Mouse (Mus musculus) hindbrain, embryonic 10.5 days (tissue): Measurements from ENCODE around the gene Gm37419. TPM values are rescaled to one million over a fixed set of nuclear protein-coding genes. Genes with fewer than 3 reads are reported as not detected.

ENCODE experiments used
- DNase-seq: peaks from one replicate; pipeline ENCODE4 v3.0.0-alpha.2; 2017; ENCODE audit warnings: low spot score
- H3K27ac ChIP-seq: fragments of 300-500 bp; sonication (generic); 2 replicates; pipeline ENCODE4 v1.5.1; 2016; ENCODE audit warnings: mild to moderate bottlenecking, moderate library complexity
- H3K27me3 ChIP-seq: fragments of 300-500 bp; sonication (generic); 2 replicates; pipeline ENCODE4 v1.6.1; 2016; ENCODE audit warnings: mild to moderate bottlenecking; ENCODE audit not compliant: poor library complexity, insufficient read depth, severe bottlenecking
- H3K36me3 ChIP-seq: fragments of 300-500 bp; sonication (generic); 2 replicates; pipeline ENCODE4 v1.6.1; 2016; ENCODE audit warnings: mild to moderate bottlenecking, moderate library complexity
- H3K4me1 ChIP-seq: fragments of 300-500 bp; sonication (generic); replicated peaks from 2 replicates; pipeline ENCODE4 v1.6.1; 2016; ENCODE audit warnings: mild to moderate bottlenecking
- H3K4me3 ChIP-seq: fragments of 300-500 bp; sonication (generic); 2 replicates; pipeline ENCODE4 v1.5.1; 2016; ENCODE audit warnings: mild to moderate bottlenecking, moderate library complexity
- H3K9me3 ChIP-seq: fragments of 300-500 bp; sonication (generic); 2 replicates; pipeline ENCODE4 v1.6.1; 2016; ENCODE audit warnings: mild to moderate bottlenecking, moderate library complexity
- WGBS: fragments of 180-500 bp; shearing (Covaris S2); methylation state at CpG from one replicate; pipeline ENCODE4 v1.1.7; 2016; 5-methylcytosine and 5-hydroxymethylcytosine counted together
- polyA plus RNA-seq: library from polyadenylated mRNA; unstranded; fragments of >200 nt; fragmentation: Nextera tagmentation; extraction: Ambion mirVana; gene quantifications from 2 replicates; pipeline ENCODE4 v1.2.1, GENCODE M21; 2016

Gm37419 gene
- polyA plus RNA-seq, 1 experiment from 2014 or later: not detected

DNA sequence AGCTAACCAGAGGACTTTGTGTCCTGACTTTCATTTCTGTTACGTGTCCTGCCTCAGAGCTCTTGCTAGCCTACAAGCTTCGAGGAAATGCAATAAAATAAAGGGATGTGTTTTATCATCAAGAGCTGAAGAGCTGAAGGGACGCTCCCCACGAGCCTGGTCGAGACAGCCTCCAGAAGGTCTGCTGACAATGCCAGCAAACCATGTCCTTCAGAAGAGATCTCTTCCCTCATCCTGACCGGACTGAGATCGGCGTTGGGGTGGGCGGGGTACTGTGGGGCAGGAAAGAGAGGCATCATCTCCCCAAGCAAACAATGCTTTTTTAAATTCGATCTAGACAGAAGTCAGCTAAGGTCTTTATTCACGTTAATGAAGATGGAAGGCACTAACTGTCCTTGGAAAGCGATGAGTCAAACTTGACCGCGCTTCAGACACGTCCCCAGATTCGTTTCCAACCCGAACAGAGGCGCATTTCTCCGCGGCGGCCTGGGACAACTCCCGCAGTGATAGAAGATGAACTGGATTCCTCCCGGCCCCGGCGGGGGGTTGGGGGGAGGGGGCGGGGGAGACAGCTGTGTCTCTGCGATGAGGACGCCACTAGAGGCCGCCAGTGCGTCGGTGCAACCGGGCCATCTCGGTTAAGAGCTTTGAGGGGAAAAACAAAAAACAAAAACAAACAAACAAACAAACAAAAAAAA, 5.2 kb upstream of the Gm37419 start:
- peak; percentile 79 for DNase-seq
- Histone ChIP-seq H3K27me3 (peaks cover 71% of the 10 kb centered on the region), H3K36me3 (no peaks in the 10 kb centered on the region), H3K9me3 (no peaks in the 10 kb centered on the region), H3K4me3 (peak overlapping the region; percentile 53), H3K27ac (0 out of 2 replicates have a peak overlapping the region, but pooled peaks have one; percentile 54), H3K4me1 (peaks cover 62% of the 10 kb centered on the region)
- 1% methylated on average over 33 of the region's 33 CpGs for WGBS

DNA sequence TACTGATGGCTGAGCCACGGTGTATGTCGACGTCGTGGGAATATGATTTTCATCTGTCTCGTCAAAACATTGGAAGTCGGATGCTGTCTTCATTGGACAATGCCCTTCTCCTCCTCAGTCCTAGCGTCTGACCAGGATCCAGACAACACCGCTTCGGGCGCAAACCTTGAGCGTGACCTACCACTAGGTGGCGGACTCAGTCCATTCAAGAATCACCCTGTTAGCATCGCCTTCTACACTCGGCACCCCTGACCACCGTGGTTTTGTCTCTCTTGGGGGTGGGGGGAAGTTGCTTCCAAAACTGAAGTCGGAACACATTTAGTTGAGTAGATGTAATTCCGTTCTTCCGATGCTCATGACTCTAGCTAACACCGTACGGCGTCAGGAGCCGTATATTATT, 4.1 kb upstream of the Gm37419 start:
- Histone ChIP-seq H3K4me1 (peaks cover 62% of the 10 kb centered on the region), H3K27me3 (peaks cover 68% of the 10 kb centered on the region), H3K27ac (no peak overlapping the region), H3K9me3 (no peaks in the 10 kb centered on the region), H3K4me3 (peak overlapping the region; percentile 52), H3K36me3 (no peaks in the 10 kb centered on the region)
- WGBS: 2% methylated on average over 22 of the region's 22 CpGs
- peak; percentile 89 for DNase-seq

DNA sequence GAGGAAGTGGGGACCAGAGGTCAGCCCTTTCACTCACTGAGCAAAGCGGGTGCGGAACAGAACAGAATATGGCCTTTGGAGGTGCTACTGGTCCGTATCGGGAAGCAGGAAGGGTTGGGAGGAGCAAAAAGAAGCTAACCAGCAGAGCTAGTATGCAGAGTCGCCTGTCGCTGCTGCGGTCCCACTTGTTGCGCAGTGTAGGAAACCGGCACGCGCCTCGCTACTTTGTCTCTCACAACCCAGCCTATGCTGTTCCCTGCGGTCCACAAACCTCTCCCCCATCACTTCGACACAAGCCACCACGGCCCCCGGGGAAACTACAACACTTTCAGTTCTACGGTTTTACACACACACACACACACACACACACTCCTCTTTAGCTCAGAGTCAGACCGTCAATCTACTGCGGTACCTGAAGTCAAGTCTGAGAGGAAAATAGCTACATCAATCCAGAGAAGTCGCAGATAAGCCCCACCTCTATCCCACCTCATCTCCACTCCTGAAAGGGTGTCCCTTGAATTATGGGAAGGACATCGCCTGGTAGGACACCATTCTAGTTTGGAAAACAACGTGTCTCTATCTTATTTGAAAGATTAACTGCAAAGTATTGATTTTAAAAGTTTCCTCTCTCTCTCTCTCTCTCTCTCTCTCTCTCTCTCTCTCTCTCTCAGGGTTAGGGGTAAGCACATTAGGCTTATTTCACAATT, 3.4 kb upstream of the Gm37419 start:
- H3K4me1 ChIP-seq: peaks cover 68% of the 10 kb centered on the region
- WGBS: 2% methylated on average over 22 of the region's 22 CpGs
- no peaks in the 10 kb centered on the region for H3K36me3 ChIP-seq
- H3K4me3 ChIP-seq: peak overlapping the region; percentile 52
- peak overlapping the region; percentile 23; the same call in 1 of the 2 replicates for H3K27ac ChIP-seq
- peaks cover 62% of the 10 kb centered on the region for H3K27me3 ChIP-seq
- no peaks in the 10 kb centered on the region for H3K9me3 ChIP-seq
- peak; percentile 49 for DNase-seq

DNA sequence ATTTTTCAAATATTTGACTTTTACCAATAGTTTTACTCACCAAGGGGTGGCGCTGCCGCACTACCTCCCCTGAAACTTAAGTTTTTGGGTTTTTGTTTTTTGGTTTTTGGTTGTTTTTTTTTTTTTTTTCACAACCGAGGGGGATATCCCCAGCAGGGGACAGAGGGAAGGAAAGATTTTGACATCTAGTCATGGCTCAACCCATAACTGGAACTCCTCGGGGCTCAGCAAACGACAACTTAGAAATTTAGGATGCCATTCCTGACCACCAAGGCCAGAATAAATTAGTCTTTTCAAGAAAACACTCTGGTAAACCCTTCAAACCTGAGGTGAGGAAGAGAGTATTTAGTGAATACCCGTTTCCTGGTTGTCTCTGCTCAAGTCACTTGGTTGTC, 2.8 kb upstream of the Gm37419 start:
- no peak for DNase-seq
- H3K4me3 ChIP-seq: peak overlapping the region; percentile 52; the same call in 1 of the 2 replicates

DNA sequence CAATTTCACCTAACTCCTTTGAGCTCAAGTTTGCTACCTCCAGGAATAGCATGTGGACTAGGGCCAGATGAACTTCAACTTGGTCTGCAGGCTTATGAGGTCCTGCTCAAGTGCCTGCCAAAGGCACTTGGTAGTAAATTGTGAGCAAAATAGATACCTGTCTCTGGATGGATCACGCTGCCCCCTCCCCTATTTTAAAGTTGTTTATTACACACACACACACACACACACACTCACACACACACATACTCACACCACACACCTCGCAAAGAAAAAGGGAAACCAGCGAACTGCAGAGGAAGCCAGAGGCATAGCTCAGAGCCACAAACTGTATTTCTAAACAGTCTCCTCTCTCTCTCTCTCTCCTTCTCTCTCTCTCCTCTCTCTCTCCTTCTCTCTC, 2.1 kb upstream of the Gm37419 start:
- Histone ChIP-seq H3K27me3 (peaks cover 59% of the 10 kb centered on the region), H3K4me3 (peak overlapping the region; percentile 78; the same call in 1 of the 2 replicates), H3K4me1 (peaks cover 62% of the 10 kb centered on the region), H3K9me3 (no peaks in the 10 kb centered on the region), H3K36me3 (no peaks in the 10 kb centered on the region), H3K27ac (no peak overlapping the region)
- WGBS: 5% methylated on average over 3 of the region's 3 CpGs
- DNase-seq: no peak

More for the DNA sequence above, 2.8 kb upstream of the Gm37419 start:
- 4% methylated on average over 6 of the region's 6 CpGs for WGBS
- no peaks in the 10 kb centered on the region for H3K9me3 ChIP-seq
- no peaks in the 10 kb centered on the region for H3K36me3 ChIP-seq
- H3K27ac ChIP-seq: no peak overlapping the region
- H3K4me1 ChIP-seq: peaks cover 69% of the 10 kb centered on the region
- peaks cover 62% of the 10 kb centered on the region for H3K27me3 ChIP-seq

DNA sequence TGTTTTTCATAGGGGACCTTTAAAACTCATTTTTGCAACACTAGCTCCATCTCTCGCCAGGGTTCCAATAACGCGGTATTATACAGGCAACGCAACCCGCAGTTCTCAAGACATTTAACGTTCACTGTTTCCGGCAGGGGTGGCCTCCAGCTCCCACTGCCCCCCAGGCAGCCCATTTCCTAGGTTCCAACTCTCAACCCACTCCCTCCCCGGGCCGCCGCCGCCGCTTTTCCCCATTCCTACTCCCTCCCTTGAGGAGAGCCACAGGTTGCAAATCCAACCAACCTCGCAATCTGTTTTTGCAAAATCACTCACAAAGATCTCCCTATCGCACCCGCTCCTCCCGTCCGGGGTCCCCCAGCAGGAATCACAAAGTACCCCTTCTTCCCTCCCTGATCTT, 1.4 kb upstream of the Gm37419 start:
- Histone ChIP-seq H3K4me3 (peak overlapping the region; percentile 78), H3K4me1 (peaks cover 55% of the 10 kb centered on the region), H3K36me3 (no peaks in the 10 kb centered on the region), H3K27me3 (peaks cover 52% of the 10 kb centered on the region), H3K27ac (no peak overlapping the region; the same call in 1 of the 2 replicates), H3K9me3 (no peaks in the 10 kb centered on the region)
- whole genome bisulfite sequencing: under 1% methylated on average over 17 of the region's 17 CpGs
- peak; percentile 50 for DNase-seq

DNA sequence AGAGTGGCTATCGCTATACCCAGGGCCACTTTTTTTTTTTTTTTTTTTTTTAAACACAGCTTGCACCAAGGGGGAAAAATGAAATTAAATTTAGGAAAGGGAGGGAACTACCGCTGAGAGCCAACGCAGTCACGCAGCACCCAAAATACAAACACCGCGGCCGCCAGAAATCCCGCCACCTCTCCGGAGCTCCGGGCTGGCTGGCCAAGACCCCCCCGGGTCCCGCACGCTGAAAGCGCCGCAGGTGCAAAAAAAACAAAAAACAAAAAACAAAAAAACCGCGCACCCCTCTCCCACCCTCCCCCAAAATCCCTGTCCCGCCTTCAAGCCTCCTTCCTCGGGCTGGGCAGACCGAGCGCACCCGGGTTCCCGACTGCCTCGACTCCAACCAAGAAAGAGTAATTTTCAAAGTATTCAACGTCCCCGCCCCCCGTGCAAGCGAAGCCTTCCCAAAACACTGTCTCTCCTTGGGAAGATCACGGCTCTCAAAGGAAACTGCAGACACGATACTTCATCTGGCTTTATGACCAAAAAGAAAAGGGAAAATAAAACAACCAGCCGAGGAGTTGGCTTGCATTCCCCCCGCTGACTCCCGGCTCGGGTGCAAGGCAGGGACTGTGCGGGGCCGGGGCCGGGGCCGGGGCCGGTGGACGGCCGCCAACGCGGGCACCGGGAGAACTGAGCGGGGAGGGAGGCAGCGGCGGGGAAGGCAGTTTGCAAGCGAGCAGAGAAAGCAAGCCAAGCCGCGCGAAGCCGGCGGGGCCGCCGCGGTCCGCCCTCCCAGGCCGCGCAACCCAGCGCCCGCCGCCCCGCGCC, 733 bp upstream of the Gm37419 start:
- peaks cover 51% of the 10 kb centered on the region for H3K4me1 ChIP-seq

DNA sequence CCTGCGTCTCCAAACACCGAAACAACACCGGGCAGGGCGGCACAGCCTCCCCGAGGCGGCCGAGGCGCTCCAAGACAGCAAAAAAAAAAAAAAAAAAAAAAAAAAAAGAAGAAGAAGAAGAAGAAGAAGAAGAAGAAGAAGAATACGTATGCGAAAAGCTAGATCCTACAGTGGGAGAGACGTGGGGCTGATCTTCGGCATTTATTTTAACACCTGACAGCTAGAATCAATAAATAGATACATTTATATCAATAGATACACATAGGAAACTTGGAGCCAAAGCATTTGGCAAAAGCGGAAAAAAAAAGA, 171 bp upstream of the Gm37419 start:
- 0% methylated on average over 12 of the region's 13 CpGs for WGBS
- Histone ChIP-seq H3K4me3 (peak overlapping the region; percentile 78), H3K27me3 (peaks cover 52% of the 10 kb centered on the region), H3K27ac (peak overlapping the region; percentile 99), H3K9me3 (no peaks in the 10 kb centered on the region), H3K36me3 (no peaks in the 10 kb centered on the region), H3K4me1 (peaks cover 45% of the 10 kb centered on the region)
- DNase-seq: no peak

More for the DNA sequence above, 733 bp upstream of the Gm37419 start:
- DNase-seq: peak; percentile 71
- under 1% methylated on average over 64 of the region's 64 CpGs for WGBS
- H3K9me3 ChIP-seq: no peaks in the 10 kb centered on the region
- H3K27me3 ChIP-seq: peaks cover 52% of the 10 kb centered on the region
- no peaks in the 10 kb centered on the region for H3K36me3 ChIP-seq
- H3K27ac ChIP-seq: peak overlapping the region; percentile 99
- H3K4me3 ChIP-seq: peak overlapping the region; percentile 78

DNA sequence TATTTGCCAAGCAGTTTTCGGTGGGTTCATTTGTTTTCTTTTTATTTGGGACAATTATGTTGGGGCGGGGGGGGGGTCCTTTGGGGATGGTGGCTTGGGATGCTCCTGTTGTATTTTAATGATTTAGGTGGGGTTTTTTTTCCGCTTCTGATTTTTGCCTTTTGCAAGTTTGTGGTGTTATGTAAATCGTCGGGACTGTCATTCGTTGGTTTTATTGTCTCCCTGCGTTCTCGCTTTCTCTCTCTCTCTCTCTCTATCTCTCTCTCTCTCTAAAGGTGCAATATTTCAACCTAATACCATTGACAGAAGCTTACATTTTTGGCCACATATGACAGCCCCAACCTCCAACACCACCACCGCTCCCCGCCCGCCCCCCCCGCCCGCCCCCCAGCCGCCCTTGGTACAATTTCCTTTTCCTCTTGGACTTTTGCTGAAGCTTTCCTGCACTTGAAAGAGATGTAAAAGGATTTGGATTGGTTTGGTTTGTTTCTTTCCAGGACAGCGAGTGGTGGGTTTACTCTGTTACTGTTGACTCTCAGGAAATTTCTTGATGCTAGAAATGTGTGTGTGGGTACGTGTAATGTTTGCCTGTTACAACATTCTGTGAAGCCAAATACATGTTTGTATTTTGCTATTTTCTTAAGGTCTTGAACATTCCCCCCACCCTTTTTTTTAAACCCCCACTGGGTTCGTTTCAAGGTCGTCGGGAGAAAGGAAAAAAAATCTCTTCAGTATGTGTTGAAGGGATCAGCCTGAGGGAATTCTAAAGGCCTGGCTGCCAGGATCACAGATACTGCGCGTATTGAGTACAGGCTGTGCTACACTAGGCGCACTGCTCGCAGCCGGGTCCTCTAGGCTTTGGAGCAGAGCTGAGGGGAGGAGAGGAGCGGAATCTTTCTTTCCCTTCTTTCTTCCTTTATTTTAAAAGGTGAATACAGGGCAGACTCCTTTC, 1.2 kb downstream of the Gm37419 start:
- peak overlapping the region; percentile 78 for H3K4me3 ChIP-seq
- H3K27ac ChIP-seq: peak overlapping the region; percentile 99
- under 1% methylated on average over 25 of the region's 25 CpGs for WGBS
- no peaks in the 10 kb centered on the region for H3K9me3 ChIP-seq
- DNase-seq: peak; percentile 34
- peaks cover 37% of the 10 kb centered on the region for H3K4me1 ChIP-seq
- no peaks in the 10 kb centered on the region for H3K36me3 ChIP-seq
- peaks cover 42% of the 10 kb centered on the region for H3K27me3 ChIP-seq

DNA sequence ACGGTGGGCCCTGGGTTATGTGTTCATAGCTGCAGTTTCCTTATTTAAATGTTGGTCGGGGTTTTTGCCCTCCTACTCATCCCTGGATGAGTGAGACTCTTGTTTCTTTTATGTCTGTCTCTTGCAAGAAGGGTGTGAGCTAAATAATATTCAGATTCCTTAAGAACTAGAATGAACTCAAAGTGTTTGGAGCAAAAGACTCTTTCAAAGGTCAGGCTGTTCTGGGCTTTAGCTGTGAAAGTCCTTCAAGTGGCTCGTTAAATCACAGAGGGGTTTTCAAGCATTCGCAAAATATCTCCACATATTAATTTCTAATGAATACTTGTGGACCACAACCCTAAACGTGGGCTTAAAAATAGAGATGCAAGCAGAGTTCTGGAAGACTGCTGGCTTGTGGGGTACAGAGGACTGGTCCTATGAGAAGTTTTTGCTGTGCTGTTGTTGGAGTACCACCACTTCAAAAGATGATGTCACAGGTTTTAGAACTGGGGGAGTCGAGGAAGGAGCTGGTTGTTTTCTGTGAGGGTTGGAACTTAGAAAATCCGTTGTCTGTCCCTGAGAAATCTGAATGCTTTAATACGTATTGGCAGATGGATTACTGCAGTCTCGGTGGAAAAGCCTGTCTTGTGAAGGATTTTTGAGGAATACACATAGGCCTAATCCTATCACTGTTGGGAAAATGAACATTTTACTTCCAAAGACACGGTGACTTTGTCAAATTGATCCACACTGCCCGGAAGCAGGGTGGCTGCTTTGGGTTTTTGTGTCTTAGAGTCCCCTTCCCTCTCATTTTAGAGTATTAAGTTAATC, 2.1 kb downstream of the Gm37419 start:
- H3K27me3 ChIP-seq: peaks cover 33% of the 10 kb centered on the region
- no peak overlapping the region for H3K27ac ChIP-seq
- H3K4me1 ChIP-seq: peaks cover 30% of the 10 kb centered on the region; the same call in 1 of the 2 replicates
- DNase-seq: no peak
- H3K4me3 ChIP-seq: peak overlapping the region; percentile 78
- no peaks in the 10 kb centered on the region for H3K36me3 ChIP-seq
- no peaks in the 10 kb centered on the region for H3K9me3 ChIP-seq
- 35% methylated on average over 11 of the region's 11 CpGs for WGBS

DNA sequence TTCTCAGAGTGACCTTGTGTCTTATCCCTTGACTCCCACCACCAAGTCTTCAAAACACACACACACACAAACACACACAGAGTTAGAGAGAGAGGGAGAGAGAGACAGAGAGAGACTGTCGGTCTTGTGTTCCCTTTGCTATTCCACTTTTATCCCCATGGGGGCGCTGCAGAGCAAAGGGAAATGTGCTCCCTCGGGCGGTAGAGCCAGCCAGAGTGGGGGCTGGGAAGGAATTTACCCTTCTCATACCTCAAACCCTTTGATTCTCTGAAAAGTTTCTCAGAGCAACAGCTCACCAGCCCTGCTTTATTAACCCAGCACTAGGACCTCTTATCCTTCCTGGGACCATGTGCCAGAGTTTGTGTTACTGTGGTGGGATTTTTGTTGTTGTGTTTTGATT, 2.9 kb downstream of the Gm37419 start:
- Histone ChIP-seq H3K4me3 (no peak overlapping the region), H3K27me3 (peaks cover 25% of the 10 kb centered on the region), H3K27ac (no peak overlapping the region), H3K9me3 (no peaks in the 10 kb centered on the region), H3K4me1 (peaks cover 30% of the 10 kb centered on the region; the same call in 1 of the 2 replicates), H3K36me3 (no peaks in the 10 kb centered on the region)
- 0% methylated on average over 4 of the region's 4 CpGs for WGBS
- DNase-seq: peak; percentile 79
